Mouse (Mus musculus) spleen, adult 12 weeks (tissue): Measurements from ENCODE around the gene Sfxn1.

Experiments
- DNase-seq: peaks from one replicate; pipeline ENCODE4 v3.0.0; 2022; ENCODE audit warnings: low spot score

The Sfxn1 gene

DNA sequence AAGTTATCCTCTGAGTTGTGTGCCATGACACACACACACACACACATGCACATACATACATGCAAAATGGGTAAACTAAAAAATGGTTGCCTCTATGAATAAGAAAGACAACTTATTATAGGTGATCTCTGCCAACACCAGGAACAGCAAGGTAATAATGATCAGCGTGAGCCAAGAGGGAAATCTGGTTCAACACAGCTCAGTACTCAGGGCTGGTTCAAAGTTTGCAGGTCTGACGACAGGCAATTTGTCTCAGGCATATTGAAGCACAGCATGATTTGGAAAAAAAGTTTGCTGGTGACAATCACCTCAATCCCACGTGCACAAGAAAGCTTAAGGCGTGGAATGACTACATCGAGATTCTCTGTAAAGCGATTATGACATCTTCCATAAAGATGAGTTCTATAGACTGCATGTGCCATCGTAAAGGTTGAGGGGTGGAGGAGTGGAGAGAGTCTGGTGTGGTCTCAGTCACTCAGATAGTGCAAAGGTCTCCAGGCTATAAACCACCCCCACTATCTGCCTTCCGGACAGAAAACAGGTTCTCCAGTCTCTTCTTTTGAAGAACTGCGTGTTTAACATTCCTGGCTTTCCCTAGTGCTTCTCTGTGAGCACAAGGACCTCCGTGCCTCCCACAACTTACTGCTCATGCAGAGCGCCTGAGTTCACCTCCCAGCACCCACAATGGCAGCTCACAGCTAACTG is 6.0 kb downstream of the Sfxn1 start:
- no peak for DNase-seq

- no peak for DNase-seq
Measured at GRCm38 (mm10) chr13:54079782-54080759, 8.4 kb downstream of the Sfxn1 start.

DNA sequence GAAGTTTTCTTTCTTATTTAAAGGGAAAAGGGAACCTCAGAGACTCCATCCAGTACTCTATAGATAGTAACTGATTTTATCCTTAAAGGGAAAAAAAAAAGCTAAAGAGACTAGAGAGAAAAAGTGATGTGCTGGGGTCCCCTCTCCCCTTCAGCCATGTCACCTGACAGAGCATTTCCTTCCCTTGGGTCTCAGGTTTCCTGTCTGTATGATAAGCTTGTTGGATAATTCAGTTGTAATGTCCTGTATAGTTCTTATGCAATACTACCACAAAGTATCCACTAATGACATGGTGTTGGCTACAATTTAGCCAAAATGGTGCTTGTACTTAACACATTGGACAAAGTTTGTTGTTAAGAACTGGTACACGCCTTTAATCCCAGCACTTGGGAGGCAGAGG is 9.1 kb downstream of the Sfxn1 start:
- no peak for DNase-seq

DNA sequence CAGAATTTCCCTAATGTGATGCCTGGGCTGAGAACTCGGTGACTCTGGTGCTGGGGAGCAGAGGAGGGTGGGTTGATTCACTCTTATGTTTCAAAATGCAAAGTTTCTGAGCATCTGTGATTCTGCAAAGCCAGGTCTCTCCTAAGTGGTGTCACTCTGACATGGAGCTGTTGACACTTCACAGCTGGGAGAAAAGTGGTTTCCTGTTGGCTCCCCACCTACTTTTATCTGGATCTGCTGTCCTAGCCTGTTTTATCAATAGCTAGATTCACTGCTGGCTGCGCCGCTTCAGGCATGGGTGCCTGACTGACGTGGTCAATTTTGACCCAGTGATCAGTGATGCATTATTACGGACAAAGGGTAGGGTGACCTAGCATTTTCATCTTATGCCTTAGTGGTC is 11.3 kb downstream of the Sfxn1 start:
- DNase-seq, result no peak

- DNase-seq, result no peak
Measured at GRCm38 (mm10) chr13:54084178-54084577, 12.5 kb downstream of the Sfxn1 start.

DNA sequence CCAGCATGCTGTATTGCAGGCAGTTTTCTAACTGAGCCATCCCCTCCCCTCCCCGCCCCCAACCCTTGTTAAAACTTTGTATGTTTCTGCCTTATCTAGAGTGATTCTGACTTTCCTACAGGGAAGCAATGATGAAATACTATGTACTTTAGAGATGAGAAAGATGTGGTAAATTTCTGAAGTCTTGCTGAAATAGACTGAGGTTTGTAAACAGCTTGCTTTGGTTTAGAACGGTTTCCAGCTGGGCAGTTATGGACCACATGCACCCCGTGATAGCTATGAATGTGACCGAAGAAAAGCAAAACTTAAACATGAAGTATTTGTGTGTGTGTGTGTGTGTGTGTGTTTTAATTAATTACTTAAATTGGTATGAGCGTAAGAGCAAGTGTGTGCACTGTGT is 13.2 kb downstream of the Sfxn1 start:
- DNase-seq, result no peak

GRCm38 (mm10) chr13:54085266-54085665 is 13.6 kb downstream of the Sfxn1 start:
- no peak for DNase-seq

GRCm38 (mm10) chr13:54091719-54092118 is 20.1 kb downstream of the Sfxn1 start:
- DNase-seq, result no peak

GRCm38 (mm10) chr13:54094349-54094748 is 22.7 kb downstream of the Sfxn1 start:
- no peak for DNase-seq

DNA sequence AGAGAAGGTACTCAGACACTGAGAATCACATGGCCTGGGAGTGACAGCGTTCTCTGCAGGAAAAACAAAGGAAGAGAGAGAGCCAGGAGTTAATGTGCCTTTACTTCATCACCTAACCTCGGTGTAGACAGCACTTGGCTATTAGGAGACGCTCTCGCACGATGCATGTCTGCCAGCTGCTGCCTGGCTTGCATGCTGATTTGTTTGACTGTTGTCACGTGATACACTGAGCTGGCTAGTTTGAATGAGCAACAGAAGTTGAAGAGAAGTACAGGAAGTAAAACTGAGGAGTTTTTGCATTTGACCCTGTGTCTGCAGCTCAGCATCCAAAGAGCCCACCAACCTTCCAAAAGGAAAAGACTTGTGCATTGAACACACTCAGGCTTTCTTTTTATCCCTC is 23.3 kb downstream of the Sfxn1 start:
- DNase-seq, result no peak

DNA sequence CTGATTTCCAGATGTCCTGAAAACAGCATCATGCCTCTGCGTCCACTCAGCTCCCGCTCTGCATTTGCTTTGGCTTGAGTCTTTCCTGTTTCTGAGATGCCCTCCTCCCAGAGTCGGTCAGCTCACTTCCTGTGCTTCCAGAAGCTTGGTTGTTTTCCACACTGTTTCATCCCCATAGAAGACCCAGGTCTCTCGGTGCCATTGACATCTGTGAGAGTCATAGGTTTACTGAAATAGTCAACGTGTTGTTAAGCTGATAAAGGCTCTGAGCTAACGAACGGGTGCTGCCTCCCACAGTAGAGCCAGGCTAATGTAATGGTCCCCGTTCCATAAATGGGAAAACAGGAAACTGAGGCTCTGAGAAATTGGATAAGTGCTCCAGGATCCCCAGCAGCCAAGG is 24.1 kb downstream of the Sfxn1 start:
- no peak for DNase-seq

- no peak for DNase-seq
Measured at GRCm38 (mm10) chr13:54097227-54097626, 25.6 kb downstream of the Sfxn1 start.

- DNase-seq, result no peak
Measured at GRCm38 (mm10) chr13:54097797-54098196, 26.1 kb downstream of the Sfxn1 start.

- no peak for DNase-seq
Measured at GRCm38 (mm10) chr13:54101031-54101820, 29.6 kb downstream of the Sfxn1 start.

DNA sequence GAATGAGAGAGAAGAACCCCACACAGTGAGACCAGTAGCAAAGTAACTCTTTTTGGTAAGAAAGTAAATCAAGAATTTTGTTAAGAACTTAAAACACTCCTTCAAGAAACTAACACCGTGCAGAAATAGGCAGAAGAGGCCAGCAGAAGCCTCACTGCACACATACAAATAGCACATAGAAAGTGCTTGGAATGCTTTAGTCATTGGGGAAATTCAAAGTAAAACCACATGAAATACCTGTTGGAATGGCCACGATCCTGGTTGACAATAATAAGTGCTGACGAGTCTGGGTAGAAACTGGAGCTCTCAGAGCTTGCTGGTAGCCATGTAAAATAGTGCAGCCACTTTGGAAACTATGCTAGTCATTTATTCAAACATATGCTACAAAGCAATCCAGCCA is 30.4 kb downstream of the Sfxn1 start:
- no peak for DNase-seq

DNA sequence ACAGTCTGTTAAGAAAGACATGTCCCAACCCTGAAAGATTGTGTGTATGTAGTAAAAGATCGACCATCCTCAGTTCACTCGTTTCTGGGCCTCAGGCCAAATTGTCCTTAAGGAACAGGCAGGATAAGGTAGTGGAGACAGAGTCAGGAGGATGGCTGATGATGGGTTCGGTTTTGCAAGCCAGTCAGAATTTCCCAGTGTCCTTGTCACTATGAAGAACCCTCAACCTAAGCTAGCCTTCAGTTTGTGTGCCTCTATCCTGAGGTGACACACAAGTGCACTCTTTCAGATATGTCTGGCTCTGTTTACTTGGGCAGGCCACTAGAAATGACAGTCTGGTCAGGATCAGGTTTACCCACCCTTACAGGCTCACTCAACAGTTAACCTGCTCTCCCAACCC is 31.6 kb downstream of the Sfxn1 start:
- DNase-seq, result no peak

DNA sequence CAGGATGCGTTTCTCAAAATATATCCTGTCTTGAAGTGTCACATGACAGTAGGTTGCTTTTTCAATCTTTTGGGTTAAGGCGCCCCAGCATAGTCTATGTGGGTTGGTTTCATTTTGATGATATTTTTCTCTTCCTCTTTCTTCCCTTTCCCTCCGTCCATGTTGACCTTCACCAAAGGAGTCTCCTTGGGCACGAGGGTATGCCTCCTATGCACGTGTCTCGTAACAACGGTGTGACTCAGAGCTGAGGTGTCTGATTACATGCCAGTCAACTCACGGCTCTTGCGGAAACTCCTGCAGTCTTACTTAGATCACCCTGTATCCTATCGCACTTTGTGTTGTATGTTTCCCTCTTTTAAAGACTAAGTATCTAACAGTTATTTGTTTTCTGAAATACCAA is 32.2 kb downstream of the Sfxn1 start:
- no peak for DNase-seq

- peak; percentile 21 for DNase-seq
Measured at GRCm38 (mm10) chr13:54113819-54114550, 42.3 kb downstream of the Sfxn1 start.

DNA sequence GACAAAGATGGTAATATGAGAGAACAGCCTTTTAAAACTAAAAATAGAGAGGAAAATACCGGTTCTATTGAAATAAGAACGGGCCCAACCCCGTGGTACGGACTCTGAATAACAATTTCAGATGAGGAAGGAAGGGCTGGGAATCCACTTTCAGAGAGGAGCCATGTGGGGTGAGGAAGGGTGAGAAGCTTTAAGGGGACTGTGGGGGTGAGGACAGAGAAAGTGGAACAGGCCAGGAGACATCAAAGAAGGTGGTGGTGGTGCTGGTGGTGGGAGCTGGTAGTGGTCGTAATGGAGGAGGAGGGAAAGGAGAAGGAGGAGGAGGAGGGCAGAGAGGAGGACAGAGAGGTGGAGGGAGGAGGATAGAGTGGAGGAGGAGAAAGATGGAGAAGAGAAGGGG is 43.3 kb downstream of the Sfxn1 start:
- DNase-seq, result no peak

- DNase-seq, result no peak
Measured at GRCm38 (mm10) chr13:54115779-54116178, 44.1 kb downstream of the Sfxn1 start.

- DNase-seq, result no peak
Measured at GRCm38 (mm10) chr13:54118355-54118754, 46.7 kb downstream of the Sfxn1 start.
